Mouse (Mus musculus) olfactory bulb, adult 2 months (tissue): ENCODE data around the gene Rfc4.

ENCODE experiments used
- CTCF ChIP-seq: fragments of 200-500 bp; IDR thresholded peaks from 2 replicates; pipeline ENCODE4 v1.5.1; 2012; ENCODE audit warnings: low read depth, mild to moderate bottlenecking, low read length, moderate library complexity; ENCODE audit not compliant: insufficient read depth
- POLR2A ChIP-seq: fragments of 200-500 bp; IDR thresholded peaks from 2 replicates; pipeline ENCODE4 v1.6.1; 2012; ENCODE audit warnings: mild to moderate bottlenecking, low read depth, low read length, moderate library complexity; ENCODE audit not compliant: insufficient read depth

- no peak for TF ChIP-seq CTCF
- no peak for TF ChIP-seq POLR2A
These were observed 17.7 kb upstream of the Rfc4 start for GRCm38 (mm10) chr16:23145211-23145610.
